Mouse (Mus musculus) bone marrow, adult 2 months (tissue): ENCODE measurements around the gene Gm2075.
"Not testable (repeated sequence)": the region's sequence is repeated elsewhere in the genome, so short reads cannot be mapped to it uniquely, and the experiment has no call there.

Source experiments
- CTCF ChIP-seq: fragments of 200-500 bp; IDR thresholded peaks from 2 replicates; pipeline ENCODE4 v1.5.1; 2011; ENCODE audit warnings: low read length, control low read depth; ENCODE audit not compliant: control insufficient read depth, insufficient read depth
- POLR2A ChIP-seq: fragments of 200-500 bp; IDR thresholded peaks from 2 replicates; pipeline ENCODE4 v1.6.1; 2011; ENCODE audit warnings: low read depth, mild to moderate bottlenecking, control low read depth, low read length, borderline replicate concordance; ENCODE audit not compliant: control insufficient read depth

- not testable (repeated sequence) for TF ChIP-seq CTCF, POLR2A
These were observed 28.1 kb downstream of the Gm2075 start for GRCm38 (mm10) chr12:88039703-88040102.
